Mouse (Mus musculus): ENCODE data around the gene Adamts10. TPM values are rescaled to one million over a fixed set of nuclear protein-coding genes. Genes with fewer than 3 reads are reported as not detected.

Gene Adamts10
- polyA plus RNA-seq, 1 experiment from 2014 or later: 32.7 TPM

- Histone ChIP-seq H3K4me2 (ENCODE audit: low read length) (no peak overlapping the region), H3K9me3 (ENCODE audit: control insufficient read depth, low read length) (no peaks in the 10 kb centered on the region), H3K27ac (replicated peaks in 1 of 2; ENCODE audit: control insufficient read depth in 1 of 2, insufficient read depth in 1 of 2, low read depth in 2 of 2, low read length in 2 of 2) (no peak overlapping the region), H3K27me3 (ENCODE audit: control insufficient read depth, insufficient read depth, low read length) (no peaks in the 10 kb centered on the region), H3K36me3 (ENCODE audit: control insufficient read depth, insufficient read depth, low read length) (no peaks in the 10 kb centered on the region), H3K4me1 (ENCODE audit: control insufficient read depth in 2 of 2, insufficient read depth in 2 of 2, low read length in 2 of 2) (no peaks in the 10 kb centered on the region), H3K9ac (ENCODE audit: low read length) (no peak overlapping the region), H3K4me3 (ENCODE audit: control insufficient read depth in 1 of 2, insufficient read depth in 1 of 2, low read depth in 1 of 2, low read length in 2 of 2) (no peak overlapping the region)
- WGBS: 64% methylated on average over 17 of the region's 17 CpGs
- 0 out of 2 replicates have a peak, but pooled peaks have one; percentile 9 for ATAC-seq (ENCODE audit: insufficient number of reproducible peaks, insufficient read depth, low FRiP score, low read depth)
These were observed 62.0 kb downstream of the Adamts10 start for GRCm38 (mm10) chr17:33586011-33586410.

GRCm38 (mm10) chr17:33597271-33597670 lies 73.3 kb downstream of the Adamts10 start:
- Histone ChIP-seq H3K4me3 (ENCODE audit: control insufficient read depth in 1 of 2, insufficient read depth in 1 of 2, low read depth in 1 of 2, low read length in 2 of 2) (no peak overlapping the region), H3K4me1 (ENCODE audit: control insufficient read depth in 2 of 2, insufficient read depth in 2 of 2, low read length in 2 of 2) (no peaks in the 10 kb centered on the region), H3K27ac (replicated peaks in 1 of 2; ENCODE audit: control insufficient read depth in 1 of 2, insufficient read depth in 1 of 2, low read depth in 2 of 2, low read length in 2 of 2) (no peak overlapping the region), H3K4me2 (ENCODE audit: low read length) (no peak overlapping the region), H3K27me3 (ENCODE audit: control insufficient read depth, insufficient read depth, low read length) (no peaks in the 10 kb centered on the region), H3K9ac (ENCODE audit: low read length) (no peak overlapping the region), H3K36me3 (ENCODE audit: control insufficient read depth, insufficient read depth, low read length) (no peaks in the 10 kb centered on the region), H3K9me3 (ENCODE audit: control insufficient read depth, low read length) (peaks cover 9% of the 10 kb centered on the region)
- no peak for ATAC-seq (ENCODE audit: insufficient number of reproducible peaks, insufficient read depth, low FRiP score, low read depth)

GRCm38 (mm10) chr17:33598506-33598905 lies 74.5 kb downstream of the Adamts10 start:
- Histone ChIP-seq H3K36me3 (ENCODE audit: control insufficient read depth, insufficient read depth, low read length) (no peaks in the 10 kb centered on the region), H3K4me2 (ENCODE audit: low read length) (no peak overlapping the region), H3K9me3 (ENCODE audit: control insufficient read depth, low read length) (peaks cover 9% of the 10 kb centered on the region), H3K27me3 (ENCODE audit: control insufficient read depth, insufficient read depth, low read length) (no peaks in the 10 kb centered on the region), H3K4me1 (ENCODE audit: control insufficient read depth in 2 of 2, insufficient read depth in 2 of 2, low read length in 2 of 2) (no peaks in the 10 kb centered on the region), H3K9ac (ENCODE audit: low read length) (no peak overlapping the region), H3K4me3 (ENCODE audit: control insufficient read depth in 1 of 2, insufficient read depth in 1 of 2, low read depth in 1 of 2, low read length in 2 of 2) (no peak overlapping the region), H3K27ac (replicated peaks in 1 of 2; ENCODE audit: control insufficient read depth in 1 of 2, insufficient read depth in 1 of 2, low read depth in 2 of 2, low read length in 2 of 2) (no peak overlapping the region)
- ATAC-seq (ENCODE audit: insufficient number of reproducible peaks, insufficient read depth, low FRiP score, low read depth): no peak
- WGBS: 87% methylated on average over 5 of the region's 5 CpGs

GRCm38 (mm10) chr17:33599836-33600475 lies 76.0 kb downstream of the Adamts10 start:
- H3K36me3 ChIP-seq (ENCODE audit: control insufficient read depth, insufficient read depth, low read length): no peaks in the 10 kb centered on the region
- H3K4me2 ChIP-seq (ENCODE audit: low read length): no peak overlapping the region
- peaks cover 9% of the 10 kb centered on the region for H3K9me3 ChIP-seq (ENCODE audit: control insufficient read depth, low read length)
- no peaks in the 10 kb centered on the region for H3K27me3 ChIP-seq (ENCODE audit: control insufficient read depth, insufficient read depth, low read length)
- no peak overlapping the region for H3K9ac ChIP-seq (ENCODE audit: low read length)
- no peak overlapping the region for H3K27ac ChIP-seq (replicated peaks in 1 of 2; ENCODE audit: control insufficient read depth in 1 of 2, insufficient read depth in 1 of 2, low read depth in 2 of 2, low read length in 2 of 2)
- no peaks in the 10 kb centered on the region for H3K4me1 ChIP-seq (ENCODE audit: control insufficient read depth in 2 of 2, insufficient read depth in 2 of 2, low read length in 2 of 2)
- no peak overlapping the region for H3K4me3 ChIP-seq (ENCODE audit: control insufficient read depth in 1 of 2, insufficient read depth in 1 of 2, low read depth in 1 of 2, low read length in 2 of 2)
- 83% methylated on average over 8 of the region's 8 CpGs for WGBS
- ATAC-seq (ENCODE audit: insufficient number of reproducible peaks, insufficient read depth, low FRiP score, low read depth): no peak

- Histone ChIP-seq H3K9me3 (ENCODE audit: control insufficient read depth, low read length) (peaks cover 9% of the 10 kb centered on the region), H3K27me3 (ENCODE audit: control insufficient read depth, insufficient read depth, low read length) (no peaks in the 10 kb centered on the region), H3K4me2 (ENCODE audit: low read length) (no peak overlapping the region), H3K4me3 (ENCODE audit: control insufficient read depth in 1 of 2, insufficient read depth in 1 of 2, low read depth in 1 of 2, low read length in 2 of 2) (no peak overlapping the region), H3K9ac (ENCODE audit: low read length) (no peak overlapping the region), H3K36me3 (ENCODE audit: control insufficient read depth, insufficient read depth, low read length) (no peaks in the 10 kb centered on the region), H3K4me1 (ENCODE audit: control insufficient read depth in 2 of 2, insufficient read depth in 2 of 2, low read length in 2 of 2) (no peaks in the 10 kb centered on the region), H3K27ac (replicated peaks in 1 of 2; ENCODE audit: control insufficient read depth in 1 of 2, insufficient read depth in 1 of 2, low read depth in 2 of 2, low read length in 2 of 2) (no peak overlapping the region)
- no peak for ATAC-seq (ENCODE audit: insufficient number of reproducible peaks, insufficient read depth, low FRiP score, low read depth)
- 67% methylated on average over 3 of the region's 3 CpGs for WGBS
These were observed 76.8 kb downstream of the Adamts10 start for GRCm38 (mm10) chr17:33600831-33601230.

- Histone ChIP-seq H3K27me3 (ENCODE audit: control insufficient read depth, insufficient read depth, low read length) (no peaks in the 10 kb centered on the region), H3K4me1 (ENCODE audit: control insufficient read depth in 2 of 2, insufficient read depth in 2 of 2, low read length in 2 of 2) (no peaks in the 10 kb centered on the region), H3K36me3 (ENCODE audit: control insufficient read depth, insufficient read depth, low read length) (no peaks in the 10 kb centered on the region), H3K9me3 (ENCODE audit: control insufficient read depth, low read length) (peaks cover 9% of the 10 kb centered on the region), H3K27ac (replicated peaks in 1 of 2; ENCODE audit: control insufficient read depth in 1 of 2, insufficient read depth in 1 of 2, low read depth in 2 of 2, low read length in 2 of 2) (no peak overlapping the region), H3K4me3 (ENCODE audit: control insufficient read depth in 1 of 2, insufficient read depth in 1 of 2, low read depth in 1 of 2, low read length in 2 of 2) (no peak overlapping the region), H3K9ac (ENCODE audit: low read length) (no peak overlapping the region), H3K4me2 (ENCODE audit: low read length) (no peak overlapping the region)
- ATAC-seq (ENCODE audit: insufficient number of reproducible peaks, insufficient read depth, low FRiP score, low read depth): no peak
- 82% methylated on average over 12 of the region's 12 CpGs for WGBS
These were observed 77.9 kb downstream of the Adamts10 start for GRCm38 (mm10) chr17:33601947-33602346.

Other genes starting within 250 kb of the Adamts10 start
- gene Zfp955b, start 234.7 kb upstream of the Adamts10 start, polyA plus RNA-seq (2014; fragmentation: Nextera tagmentation; extraction: Ambion mirVana): 6.9 and 7.4 TPM in 2 replicates
- 6.8 and 9.0 TPM in 2 replicates for gene Zfp81, start 165.3 kb upstream of the Adamts10 start, polyA plus RNA-seq (2014; fragmentation: Nextera tagmentation; extraction: Ambion mirVana)
- 7.3 and 7.8 TPM in 2 replicates for gene Zfp101, start 129.6 kb upstream of the Adamts10 start, polyA plus RNA-seq (2014; fragmentation: Nextera tagmentation; extraction: Ambion mirVana)
- gene Actl9, start 91.3 kb upstream of the Adamts10 start, polyA plus RNA-seq (2014; fragmentation: Nextera tagmentation; extraction: Ambion mirVana): not detected in 2 replicates
- gene Myo1f, start 31.5 kb downstream of the Adamts10 start, polyA plus RNA-seq (2014; fragmentation: Nextera tagmentation; extraction: Ambion mirVana): 2.1 and 4.0 TPM in 2 replicates
- gene Zfp414, start 104.9 kb downstream of the Adamts10 start, polyA plus RNA-seq (2014; fragmentation: Nextera tagmentation; extraction: Ambion mirVana): 48.4 and 51.5 TPM in 2 replicates
- gene Pram1, start 113.9 kb downstream of the Adamts10 start, polyA plus RNA-seq (2014; fragmentation: Nextera tagmentation; extraction: Ambion mirVana): 0.49 and 0.69 TPM in 2 replicates
- gene Hnrnpm, start 162.7 kb downstream of the Adamts10 start, polyA plus RNA-seq (2014; fragmentation: Nextera tagmentation; extraction: Ambion mirVana): 185 and 197 TPM in 2 replicates
- gene March2, start 194.5 kb downstream of the Adamts10 start, polyA plus RNA-seq (2014; fragmentation: Nextera tagmentation; extraction: Ambion mirVana): 71.0 and 85.3 TPM in 2 replicates
- 300 and 314 TPM in 2 replicates for gene Rab11b, start 236.3 kb downstream of the Adamts10 start, polyA plus RNA-seq (2014; fragmentation: Nextera tagmentation; extraction: Ambion mirVana)

All from heart, embryonic 14.5 days (tissue).